Mouse (Mus musculus) ES-CJ7 (cell line): ENCODE results near the gene Cacna1c.

Experiments
- DNase-seq: peaks from one replicate; pipeline ENCODE4 v3.0.0; 2011; ENCODE audit warnings: low read depth, low spot score

Gene Cacna1c

DNA sequence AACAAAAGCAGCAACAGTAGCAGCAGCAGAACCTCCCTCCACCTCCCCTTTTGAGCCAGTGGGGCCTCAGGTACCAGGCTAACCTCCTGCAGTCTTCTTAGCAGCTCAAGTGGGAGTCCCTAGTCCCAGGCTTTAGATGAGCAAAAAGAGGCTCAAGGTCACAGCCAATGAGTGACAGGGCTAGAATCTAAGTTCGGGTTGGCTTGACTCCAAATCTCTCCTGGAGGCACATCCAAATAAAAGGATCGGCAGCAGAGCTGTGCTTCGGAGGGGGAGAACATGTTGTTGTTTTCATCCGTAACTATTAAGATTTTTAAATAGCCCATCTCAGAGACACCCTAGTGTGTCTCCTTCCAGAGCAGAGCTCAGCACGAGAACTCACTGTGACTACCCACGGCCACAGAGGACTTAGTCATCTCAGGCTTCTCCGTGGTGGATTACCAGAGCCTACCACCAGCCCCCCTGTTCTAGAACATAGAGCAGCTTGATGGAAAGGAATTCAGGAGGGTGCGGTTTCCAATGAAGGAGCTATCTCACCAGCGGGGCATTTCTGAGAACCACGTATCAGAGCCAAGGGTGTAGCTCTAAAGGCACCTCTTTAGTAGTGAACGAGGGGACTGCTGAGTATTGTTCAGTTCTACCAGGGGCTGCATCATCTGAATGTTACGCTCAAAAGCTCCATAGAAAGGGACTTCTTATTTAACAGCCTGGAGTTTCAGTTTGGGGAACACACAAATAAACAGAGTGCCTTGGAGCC is 438.5 kb downstream of the Cacna1c start:
- no peak for DNase-seq

- DNase-seq, result no peak
These were observed 439.7 kb downstream of the Cacna1c start for GRCm38 (mm10) chr6:118756511-118756910.

GRCm38 (mm10) chr6:118755768-118756167 is 440.4 kb downstream of the Cacna1c start:
- no peak for DNase-seq

DNA sequence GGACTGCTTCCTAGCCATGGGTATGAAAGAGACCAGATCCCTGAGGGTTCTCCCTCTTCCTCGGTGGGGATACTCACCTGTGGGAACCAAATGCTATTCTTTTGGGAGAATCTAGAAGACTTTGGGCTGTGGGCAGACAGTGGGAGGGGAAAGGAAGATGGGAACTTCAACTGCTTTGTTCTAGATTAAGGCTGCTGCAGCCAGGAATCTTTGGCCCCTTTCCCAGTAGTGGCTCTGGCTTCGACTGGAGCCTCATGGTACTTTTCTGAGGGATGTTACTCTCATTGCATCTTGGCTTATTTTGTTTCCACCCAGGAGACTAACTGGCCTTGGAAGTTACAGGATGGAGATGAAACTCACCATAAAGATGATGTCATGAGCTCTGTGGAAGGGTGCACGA is 441.8 kb downstream of the Cacna1c start:
- DNase-seq, result no peak

GRCm38 (mm10) chr6:118753787-118754186 is 442.4 kb downstream of the Cacna1c start:
- DNase-seq, result no peak

DNA sequence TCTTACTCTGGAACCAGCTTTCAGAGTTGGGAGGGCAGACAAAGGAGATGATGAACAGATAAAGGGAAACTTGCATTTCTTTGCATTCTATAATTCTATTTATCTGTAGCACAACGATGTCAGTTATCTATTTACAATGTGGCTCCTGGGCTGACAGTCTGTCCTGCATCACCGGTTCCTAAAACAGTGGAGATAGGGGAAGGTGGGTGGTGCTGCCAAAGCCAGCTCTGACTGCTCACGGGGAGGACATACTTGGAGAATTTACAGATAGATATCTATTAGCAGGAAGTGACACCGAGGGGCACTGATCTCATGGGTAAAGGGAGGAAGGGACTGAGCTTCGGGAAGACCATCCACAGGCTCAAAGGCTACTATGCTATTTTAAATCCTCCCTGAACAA is 443.2 kb downstream of the Cacna1c start:
- DNase-seq, result no peak

DNA sequence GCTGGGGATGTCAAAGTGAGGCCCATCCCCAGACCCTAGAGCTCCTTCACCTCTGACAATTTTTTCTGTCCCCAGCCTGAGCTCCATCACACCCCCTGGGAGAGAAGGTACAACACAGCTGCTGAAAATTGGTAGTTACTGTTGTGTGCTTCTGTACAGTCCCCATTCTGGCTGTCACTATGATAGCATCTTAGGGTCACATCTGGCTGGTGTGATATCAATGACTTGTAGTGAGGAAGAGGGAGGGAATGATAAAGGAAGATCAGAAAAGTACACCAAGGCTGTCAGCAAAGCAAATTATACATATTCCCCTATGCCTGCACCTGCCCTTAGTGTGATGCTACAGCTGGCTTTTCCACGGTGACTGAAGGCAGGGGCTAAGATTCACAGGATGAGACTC is 446.9 kb downstream of the Cacna1c start:
- DNase-seq, result no peak

DNA sequence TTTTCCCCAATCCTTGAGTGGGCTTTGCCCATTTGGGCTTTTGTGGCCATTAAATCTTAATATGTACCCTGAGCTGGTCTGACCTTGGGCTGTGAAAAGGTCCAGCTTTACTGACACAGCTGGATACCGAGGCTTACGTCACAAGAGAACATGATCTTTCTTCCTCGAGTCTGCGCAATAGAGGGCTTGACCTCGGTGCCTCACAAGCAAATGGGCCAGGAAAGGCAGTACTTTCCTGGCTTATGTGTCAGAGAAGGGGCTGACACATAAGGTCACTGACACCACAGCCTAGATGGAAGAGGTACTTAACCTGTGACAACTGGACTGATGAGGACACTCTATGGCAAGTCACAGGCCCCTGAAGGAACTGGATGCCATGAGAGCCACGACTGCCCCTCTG is 453.5 kb downstream of the Cacna1c start:
- no peak for DNase-seq

GRCm38 (mm10) chr6:118741841-118742240 is 454.4 kb downstream of the Cacna1c start:
- no peak for DNase-seq

- no peak for DNase-seq
These were observed 456.1 kb downstream of the Cacna1c start for GRCm38 (mm10) chr6:118739961-118740599.

DNA sequence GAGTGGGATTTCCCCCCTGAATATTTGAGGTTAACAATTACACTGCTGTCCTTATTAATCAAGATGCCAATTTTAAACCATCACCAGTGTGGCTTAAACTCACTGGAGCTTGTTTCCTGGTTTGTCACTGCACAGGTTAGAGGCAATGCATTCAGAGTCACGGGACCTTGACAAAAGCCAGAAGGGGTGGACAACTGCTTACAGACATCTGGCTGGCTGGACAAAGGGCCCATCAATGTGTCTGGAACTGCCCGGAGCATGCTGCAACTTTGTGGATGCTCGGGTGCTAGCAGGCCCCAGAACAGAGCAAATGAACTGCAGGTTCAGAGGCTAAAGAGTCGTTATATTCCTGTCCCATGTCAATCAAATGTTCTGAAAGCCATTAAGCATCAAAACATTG is 456.9 kb downstream of the Cacna1c start:
- DNase-seq, result no peak

- DNase-seq, result no peak
These were observed 457.6 kb downstream of the Cacna1c start for GRCm38 (mm10) chr6:118738656-118739055.

DNA sequence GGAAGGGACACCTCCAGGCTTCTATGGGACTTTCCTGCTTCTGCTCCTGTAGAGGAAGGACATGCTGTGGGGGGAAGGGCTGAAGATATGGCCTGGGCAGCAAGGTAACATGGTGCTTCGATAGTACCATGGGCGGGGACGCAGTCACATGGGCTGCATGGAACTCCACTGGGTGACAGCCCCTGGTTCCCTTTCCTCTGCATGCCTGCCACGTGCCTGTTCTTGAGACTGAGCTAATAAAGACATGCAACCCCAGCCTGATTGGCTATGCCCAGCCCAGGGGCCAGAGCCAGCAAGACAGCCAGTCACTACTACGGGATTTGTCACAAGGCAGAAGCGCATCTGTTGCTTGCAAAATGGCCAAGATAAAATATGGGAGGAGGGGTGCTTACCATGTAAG is 459.1 kb downstream of the Cacna1c start:
- DNase-seq, result no peak

DNA sequence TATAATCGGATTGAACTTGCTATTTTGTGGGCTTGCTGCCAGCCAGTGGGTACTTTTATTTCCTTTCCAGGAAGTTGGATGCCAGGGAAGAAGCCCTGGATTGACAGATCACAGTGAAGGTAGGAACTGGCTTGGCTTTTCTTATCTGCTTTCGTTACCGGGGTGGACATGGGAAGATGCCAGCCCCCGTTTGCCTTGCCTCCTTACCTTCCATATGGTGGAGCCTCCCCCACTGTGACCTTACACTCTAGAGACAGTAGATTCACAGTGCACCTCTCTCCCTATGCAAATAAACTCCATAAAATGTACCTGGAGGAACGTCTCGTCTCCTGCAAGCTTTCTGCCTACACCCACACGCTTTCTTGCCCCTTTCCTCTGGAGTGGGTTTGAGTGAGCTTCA is 459.7 kb downstream of the Cacna1c start:
- no peak for DNase-seq

- DNase-seq, result no peak
These were observed 461.1 kb downstream of the Cacna1c start for GRCm38 (mm10) chr6:118735145-118735544.

- no peak for DNase-seq
These were observed 464.3 kb downstream of the Cacna1c start for GRCm38 (mm10) chr6:118731937-118732336.

DNA sequence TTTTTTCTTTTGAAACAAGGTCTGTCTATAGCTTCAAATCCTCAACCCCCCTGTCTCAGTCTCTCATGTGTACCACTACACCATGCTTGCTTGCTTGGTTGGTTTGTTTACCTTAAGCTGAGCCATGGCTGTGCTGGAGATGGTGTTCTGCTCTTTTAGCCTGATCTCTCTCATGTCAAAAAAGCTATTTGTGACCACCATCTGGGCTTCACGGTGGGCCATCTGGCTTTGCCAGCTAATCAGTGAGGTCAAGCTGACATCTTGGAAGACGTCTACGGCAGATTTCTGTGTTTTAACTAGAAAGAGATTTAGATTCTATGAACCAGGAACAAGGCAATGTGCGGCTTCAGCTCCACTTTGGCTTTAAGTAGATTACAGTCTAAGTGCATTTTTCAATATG is 471.3 kb downstream of the Cacna1c start:
- no peak for DNase-seq

DNA sequence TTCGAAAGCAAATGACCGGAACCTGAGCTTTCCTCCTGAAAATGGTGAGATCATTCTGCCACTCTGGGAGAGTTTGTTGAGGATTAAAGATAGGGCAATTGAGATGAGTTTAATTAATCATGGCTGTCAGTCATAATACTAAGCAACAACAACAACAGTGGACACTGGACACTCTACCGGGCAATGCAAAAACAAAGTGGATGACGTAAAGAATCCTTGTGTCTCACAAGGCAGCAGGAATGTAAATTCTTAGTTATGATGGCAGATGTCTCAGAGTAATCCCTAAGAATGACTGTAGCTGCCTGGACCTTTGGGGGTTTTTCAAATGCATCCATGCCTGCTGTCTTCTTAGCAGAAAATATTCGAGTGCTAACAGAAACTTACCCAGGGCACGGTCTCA is 471.8 kb downstream of the Cacna1c start:
- DNase-seq, result no peak

DNA sequence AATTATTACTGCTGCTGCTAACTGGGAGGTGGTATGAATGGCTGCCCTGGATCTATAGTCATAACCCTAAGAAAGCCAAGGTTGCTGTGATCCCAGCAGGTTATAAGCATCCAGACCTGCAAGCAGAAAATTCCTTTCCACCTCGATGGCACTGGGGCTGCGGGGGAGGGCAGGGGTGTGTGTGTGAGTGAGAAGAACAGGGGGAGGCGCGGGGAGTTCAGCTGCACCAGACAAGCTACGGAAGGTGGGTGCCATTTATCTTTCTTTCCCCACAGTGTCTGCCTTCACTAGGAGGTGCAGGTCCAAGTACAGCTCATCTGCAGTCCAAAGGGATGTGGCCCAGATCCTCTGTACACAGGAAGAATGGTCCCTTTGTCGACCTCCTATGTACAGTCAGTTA is 473.9 kb downstream of the Cacna1c start:
- DNase-seq, result no peak

- DNase-seq, result no peak
These were observed 476.7 kb downstream of the Cacna1c start for GRCm38 (mm10) chr6:118719486-118719885.

DNA sequence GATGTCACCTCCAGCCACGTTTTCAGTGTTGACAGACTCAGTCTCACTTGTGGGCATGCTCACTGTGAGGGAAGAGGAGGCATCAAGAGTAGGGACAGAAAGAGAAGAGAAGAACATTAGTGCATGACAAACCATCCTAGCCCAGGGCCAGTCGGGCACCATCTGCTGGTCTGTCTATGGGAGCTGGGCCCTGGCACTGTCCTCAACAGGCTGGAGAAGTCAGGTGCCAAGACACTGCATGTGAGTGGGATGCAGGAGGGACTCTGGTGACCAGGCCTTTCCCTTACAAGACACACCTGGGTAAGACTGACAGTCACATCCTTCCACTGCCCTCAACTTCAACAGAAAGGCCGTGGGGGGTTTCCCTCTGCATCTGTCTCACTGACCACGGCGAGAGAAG is 482.9 kb downstream of the Cacna1c start:
- DNase-seq, result no peak

GRCm38 (mm10) chr6:118711677-118712322 is 484.4 kb downstream of the Cacna1c start:
- DNase-seq, result no peak

DNA sequence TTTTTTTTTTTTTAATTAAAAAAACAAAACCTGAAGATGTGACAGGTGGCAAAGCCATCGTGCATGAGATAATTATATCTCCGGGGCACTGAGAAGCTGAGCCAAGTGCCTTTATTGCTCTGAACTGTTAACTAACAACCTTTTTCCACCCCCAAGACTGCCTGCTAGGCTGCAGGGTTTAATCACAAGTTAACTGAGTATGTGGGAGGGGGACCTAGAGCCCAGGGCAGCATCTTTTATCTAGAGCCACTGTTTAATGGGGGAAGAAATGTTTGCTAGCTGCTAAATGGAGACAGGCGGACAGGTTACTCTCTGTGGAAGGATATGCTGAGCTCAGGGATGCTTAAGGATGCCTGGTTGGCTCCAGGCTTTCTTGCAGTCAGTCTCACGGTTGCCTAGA is 489.2 kb downstream of the Cacna1c start:
- no peak for DNase-seq
